Mouse (Mus musculus): ENCODE data around the gene Zfp729a. TPM values are rescaled to one million over a fixed set of nuclear protein-coding genes. Genes with fewer than 3 reads are reported as not detected.
A peak's percentile ranks its signal among the peaks of the same experiment; 100 is the strongest.
"Not testable (repeated sequence)": the region's sequence is repeated elsewhere in the genome, so short reads cannot be mapped to it uniquely, and the experiment has no call there.

Zfp729a gene
- polyA plus RNA-seq (2014; fragmentation: Nextera tagmentation; extraction: Ambion mirVana): 2.7 and 3.7 TPM in 2 replicates

DNA sequence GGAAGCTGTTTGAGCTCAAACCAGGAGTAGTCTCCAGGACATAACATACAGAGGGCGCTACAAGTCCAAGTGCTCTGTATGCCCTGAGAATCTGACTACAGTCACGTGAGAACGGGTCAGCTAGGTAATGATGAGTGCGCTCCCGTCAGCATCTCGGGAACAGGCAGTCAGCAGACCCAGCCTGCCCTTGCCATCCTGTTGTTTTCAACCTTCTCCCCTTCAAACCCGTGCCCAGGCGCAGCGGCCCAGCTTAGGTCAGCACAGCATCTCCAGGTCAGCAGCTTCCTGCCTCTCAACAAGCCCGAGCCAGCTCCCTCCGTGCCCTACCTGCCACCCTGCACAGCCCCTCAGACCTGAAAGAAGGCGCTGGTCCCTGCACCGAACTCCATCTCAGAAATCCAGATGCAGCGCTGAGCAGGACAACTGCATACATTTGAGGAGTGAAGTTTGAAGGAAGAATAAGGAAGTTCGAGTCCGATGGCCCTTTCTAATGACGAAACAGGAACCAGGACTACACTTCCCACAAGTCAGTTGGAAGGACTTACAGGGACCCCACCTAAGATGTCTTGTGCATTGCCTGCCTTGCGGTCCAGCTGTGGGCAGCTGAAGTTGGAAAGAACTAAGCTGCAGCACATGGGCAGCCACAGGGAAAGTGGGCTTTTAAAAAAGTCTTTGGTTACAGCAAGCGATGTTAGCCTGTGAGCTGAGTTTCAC, at the start of gene Zfp729a, which contains the start of gene Gm49345:
Gene Zfp729a, minus strand, starts transcription at position 498 of the 714 bp plus-strand sequence.
Gene Gm49345, minus strand, starts transcription at position 476 of the 714 bp plus-strand sequence.
- H3K27me3 ChIP-seq (ENCODE audit: control insufficient read depth, insufficient read depth, low read length): no peaks in the 10 kb centered on the region
- H3K4me2 ChIP-seq (ENCODE audit: low read depth, severe bottlenecking): peak within 1 kb of the TSS; percentile 45
- ATAC-seq (ENCODE audit: insufficient number of reproducible peaks, low FRiP score, low TSS enrichment, low read depth) (peak; percentile 98), DNase-seq (ENCODE audit: low spot score) (peak; percentile 81)
- no peak within 1 kb of the TSS for H3K27ac ChIP-seq (replicated peaks; ENCODE audit: low read depth, low read length)
- peak within 1 kb of the TSS; percentile 77 for H3K4me3 ChIP-seq (ENCODE audit: low read depth, low read length)
- peak within 1 kb of the TSS; percentile 81 for H3K9ac ChIP-seq (ENCODE audit: low read length)
- H3K4me1 ChIP-seq (ENCODE audit: control insufficient read depth, insufficient read depth, low read length): no peaks in the 10 kb centered on the region
- no peaks in the 10 kb centered on the region for H3K9me3 ChIP-seq (ENCODE audit: control insufficient read depth, low read length)
- no peaks in the 10 kb centered on the region for H3K36me3 ChIP-seq (ENCODE audit: control insufficient read depth, insufficient read depth, low read length)
- under 1% methylated on average over 19 of the region's 19 CpGs for WGBS

DNA sequence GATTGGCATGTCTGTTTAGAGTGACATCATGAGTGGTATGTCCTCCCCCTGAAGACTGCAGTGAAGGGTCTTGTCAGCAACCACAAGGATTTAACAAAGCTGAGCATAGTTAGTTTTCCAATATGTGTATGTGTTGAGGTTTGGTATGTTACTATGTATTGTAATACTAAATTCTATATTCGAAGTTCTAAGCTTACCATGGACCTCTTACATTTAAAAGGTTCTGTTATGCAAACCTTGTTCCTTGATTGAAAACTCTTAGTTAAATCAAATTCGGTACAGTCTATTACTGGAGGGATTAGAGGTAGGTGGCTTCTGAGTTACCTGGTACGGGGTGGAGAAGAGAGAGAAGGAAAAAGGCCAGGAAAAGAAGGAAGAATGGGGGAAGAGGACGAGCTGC, 49.4 kb upstream of the Zfp729a start, which contains the start of gene Zfp738:
Gene Zfp738, minus strand, starts transcription at position 101 of the 400 bp plus-strand sequence.
- WGBS: 82% methylated on average over 4 of the region's 4 CpGs
- Histone ChIP-seq H3K9ac (ENCODE audit: low read length) (no peak within 1 kb of the TSS), H3K4me3 (ENCODE audit: low read depth, low read length) (no peak within 1 kb of the TSS), H3K9me3 (ENCODE audit: control insufficient read depth, low read length) (no peaks in the 10 kb centered on the region), H3K4me2 (ENCODE audit: low read depth, severe bottlenecking) (no peak within 1 kb of the TSS), H3K4me1 (ENCODE audit: control insufficient read depth, insufficient read depth, low read length) (no peaks in the 10 kb centered on the region), H3K36me3 (ENCODE audit: control insufficient read depth, insufficient read depth, low read length) (no peaks in the 10 kb centered on the region), H3K27ac (replicated peaks; ENCODE audit: low read depth, low read length) (no peak within 1 kb of the TSS), H3K27me3 (ENCODE audit: control insufficient read depth, insufficient read depth, low read length) (no peaks in the 10 kb centered on the region)
- DNase-seq (ENCODE audit: low spot score): no peak
- ATAC-seq (ENCODE audit: insufficient number of reproducible peaks, low FRiP score, low TSS enrichment, low read depth): no peak

DNA sequence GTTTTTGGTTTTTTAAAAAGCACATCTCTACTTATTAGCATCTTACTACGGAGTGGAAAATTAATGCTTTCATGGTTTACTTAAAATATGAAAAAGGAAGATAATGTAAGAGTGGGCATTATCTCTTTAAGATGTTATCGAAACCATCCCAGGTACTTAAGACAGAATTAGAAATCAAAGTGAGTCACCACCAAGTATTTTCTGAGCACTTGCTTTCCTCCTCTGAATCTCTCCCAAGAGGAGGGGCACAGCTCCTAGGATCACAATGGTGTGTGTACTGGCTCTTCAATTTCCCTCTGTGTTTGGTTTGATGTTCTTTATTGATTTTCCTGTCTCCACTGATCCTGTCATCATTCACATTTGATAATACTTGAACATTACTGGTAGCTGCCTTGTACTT, 46.2 kb upstream of the Zfp729a start:
- H3K4me2 ChIP-seq (ENCODE audit: low read depth, severe bottlenecking); H3K36me3 ChIP-seq (ENCODE audit: control insufficient read depth, insufficient read depth, low read length); H3K9me3 ChIP-seq (ENCODE audit: control insufficient read depth, low read length); H3K9ac ChIP-seq (ENCODE audit: low read length); H3K27me3 ChIP-seq (ENCODE audit: control insufficient read depth, insufficient read depth, low read length); ATAC-seq (ENCODE audit: insufficient number of reproducible peaks, low FRiP score, low TSS enrichment, low read depth); H3K4me1 ChIP-seq (ENCODE audit: control insufficient read depth, insufficient read depth, low read length); H3K27ac ChIP-seq (replicated peaks; ENCODE audit: low read depth, low read length); H3K4me3 ChIP-seq (ENCODE audit: low read depth, low read length); DNase-seq (ENCODE audit: low spot score): not testable (repeated sequence)
- 83% methylated on average over 2 of the region's 2 CpGs for WGBS

DNA sequence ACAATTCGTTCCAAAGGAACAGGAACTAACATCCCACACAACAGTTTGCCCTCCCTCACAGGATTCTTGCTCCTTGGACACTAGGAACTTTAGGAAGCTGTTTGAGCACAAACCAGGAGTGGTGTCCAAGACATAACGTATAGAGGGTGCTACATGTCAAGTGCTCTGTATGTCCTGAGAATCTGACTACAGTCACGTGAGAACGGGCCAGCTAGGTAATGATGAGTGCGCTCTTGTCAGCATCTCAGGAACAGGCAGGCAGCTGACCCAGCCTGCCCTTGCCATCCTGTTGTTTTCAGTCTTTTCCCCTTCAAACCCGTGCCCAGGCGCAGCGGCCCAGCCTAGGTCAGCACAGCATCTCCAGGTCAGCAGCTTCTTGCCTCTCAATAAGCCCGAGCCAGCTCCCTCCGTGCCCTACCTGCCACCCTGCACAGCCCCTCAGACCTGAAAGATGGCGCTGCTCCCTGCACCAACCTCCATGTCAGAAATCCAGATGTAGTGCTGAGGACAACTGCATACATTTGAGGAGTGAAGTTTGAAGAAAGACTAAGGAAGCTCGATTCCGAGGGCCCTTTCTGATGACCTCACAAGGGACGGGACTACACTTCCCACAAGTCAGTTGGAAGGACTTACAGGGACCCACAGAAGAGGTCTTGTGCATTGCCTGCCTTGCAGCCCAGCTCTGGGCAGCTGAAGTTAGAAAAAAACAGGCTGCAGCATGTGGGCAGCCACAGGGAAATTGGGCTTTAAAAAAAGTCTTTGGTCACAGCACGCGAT, 45.6 kb upstream of the Zfp729a start:
- H3K4me3 ChIP-seq (ENCODE audit: low read depth, low read length): peak overlapping the region; percentile 67
- not testable (repeated sequence) for H3K4me1 ChIP-seq (ENCODE audit: control insufficient read depth, insufficient read depth, low read length); H3K36me3 ChIP-seq (ENCODE audit: control insufficient read depth, insufficient read depth, low read length); H3K27me3 ChIP-seq (ENCODE audit: control insufficient read depth, insufficient read depth, low read length); H3K9me3 ChIP-seq (ENCODE audit: control insufficient read depth, low read length); H3K27ac ChIP-seq (replicated peaks; ENCODE audit: low read depth, low read length)
- DNase-seq (ENCODE audit: low spot score) (peak; percentile 82), ATAC-seq (ENCODE audit: insufficient number of reproducible peaks, low FRiP score, low TSS enrichment, low read depth) (peak; percentile 100)
- peak overlapping the region; percentile 72 for H3K9ac ChIP-seq (ENCODE audit: low read length)
- 14% methylated on average over 16 of the region's 16 CpGs for WGBS
- H3K4me2 ChIP-seq (ENCODE audit: low read depth, severe bottlenecking): peak overlapping the region; percentile 58

DNA sequence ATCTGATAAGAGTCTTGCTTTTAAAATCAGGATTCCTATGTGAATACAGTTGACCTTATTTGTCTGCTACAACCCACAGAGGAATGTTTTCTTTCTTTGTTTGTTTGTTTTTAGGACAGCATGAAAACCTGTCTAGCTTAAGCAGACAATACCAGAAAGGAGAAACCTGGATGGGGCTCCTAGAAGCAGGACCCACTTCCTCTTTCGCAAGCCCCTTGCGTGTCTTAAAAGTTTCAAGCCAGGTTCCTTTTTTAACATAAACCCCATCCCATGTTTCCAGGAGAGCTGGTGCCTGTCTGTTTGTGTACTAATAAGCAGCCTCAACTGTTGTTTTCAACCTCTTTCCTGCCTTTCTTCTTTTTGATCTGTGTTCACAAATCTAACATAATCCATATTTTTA, 37.3 kb upstream of the Zfp729a start:
- H3K4me1 ChIP-seq (ENCODE audit: control insufficient read depth, insufficient read depth, low read length): no peaks in the 10 kb centered on the region
- ATAC-seq (ENCODE audit: insufficient number of reproducible peaks, low FRiP score, low TSS enrichment, low read depth) (no peak), DNase-seq (ENCODE audit: low spot score) (no peak)
- H3K4me2 ChIP-seq (ENCODE audit: low read depth, severe bottlenecking): no peak overlapping the region
- no peak overlapping the region for H3K4me3 ChIP-seq (ENCODE audit: low read depth, low read length)
- H3K9ac ChIP-seq (ENCODE audit: low read length): no peak overlapping the region
- H3K27ac ChIP-seq (replicated peaks; ENCODE audit: low read depth, low read length): no peak overlapping the region
- no peaks in the 10 kb centered on the region for H3K27me3 ChIP-seq (ENCODE audit: control insufficient read depth, insufficient read depth, low read length)
- WGBS: 92% methylated on average over 2 of the region's 2 CpGs
- no peaks in the 10 kb centered on the region for H3K9me3 ChIP-seq (ENCODE audit: control insufficient read depth, low read length)
- no peaks in the 10 kb centered on the region for H3K36me3 ChIP-seq (ENCODE audit: control insufficient read depth, insufficient read depth, low read length)

DNA sequence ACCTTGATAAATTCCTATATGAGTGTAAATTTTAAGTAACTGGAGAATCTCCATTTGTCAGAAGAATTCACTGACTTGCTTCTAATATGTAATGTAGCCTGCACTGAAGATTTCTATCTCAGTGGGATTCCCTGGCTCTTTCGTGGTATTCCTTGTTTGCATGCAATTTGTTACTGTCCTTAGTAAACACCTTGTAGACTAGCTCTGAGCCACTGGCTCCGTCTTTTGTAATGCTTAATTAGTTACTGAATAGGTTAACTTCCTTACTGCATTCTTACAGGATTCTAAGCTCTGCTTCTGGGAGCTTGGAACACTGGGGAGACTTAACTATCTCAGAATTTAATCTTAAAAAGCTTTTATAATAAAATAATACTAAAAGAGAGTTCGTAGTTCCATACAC, 14.9 kb upstream of the Zfp729a start:
- Histone ChIP-seq H3K9me3 (ENCODE audit: control insufficient read depth, low read length) (no peaks in the 10 kb centered on the region), H3K4me1 (ENCODE audit: control insufficient read depth, insufficient read depth, low read length) (no peaks in the 10 kb centered on the region), H3K27ac (replicated peaks; ENCODE audit: low read depth, low read length) (no peak overlapping the region), H3K4me2 (ENCODE audit: low read depth, severe bottlenecking) (no peak overlapping the region), H3K27me3 (ENCODE audit: control insufficient read depth, insufficient read depth, low read length) (no peaks in the 10 kb centered on the region), H3K4me3 (ENCODE audit: low read depth, low read length) (no peak overlapping the region), H3K9ac (ENCODE audit: low read length) (no peak overlapping the region), H3K36me3 (ENCODE audit: control insufficient read depth, insufficient read depth, low read length) (no peaks in the 10 kb centered on the region)
- no peak for ATAC-seq (ENCODE audit: insufficient number of reproducible peaks, low FRiP score, low TSS enrichment, low read depth)
- 58% methylated on average over 3 of the region's 3 CpGs for WGBS
- no peak for DNase-seq (ENCODE audit: low spot score)

DNA sequence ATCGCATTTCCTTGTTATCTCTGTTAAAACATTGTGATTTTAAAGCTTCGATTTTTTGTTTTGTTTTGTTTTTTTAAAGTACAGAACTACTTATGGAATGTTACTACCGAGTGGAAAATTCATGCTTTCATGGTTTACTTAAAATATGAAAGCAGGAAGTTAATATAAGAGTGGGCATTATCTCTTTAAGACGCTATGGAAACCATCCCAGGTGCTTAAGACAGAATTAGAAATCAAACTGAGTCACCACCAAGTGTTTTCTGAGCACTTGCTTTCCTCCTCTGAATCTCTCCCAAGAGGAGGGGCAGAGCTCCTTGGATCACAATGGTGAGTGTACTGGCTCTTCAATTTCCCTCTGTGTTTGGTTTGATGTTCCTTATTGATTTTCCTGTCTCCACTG, 27.5 kb downstream of the Zfp729a start:
- Histone ChIP-seq H3K27me3 (ENCODE audit: control insufficient read depth, insufficient read depth, low read length) (no peaks in the 10 kb centered on the region), H3K4me2 (ENCODE audit: low read depth, severe bottlenecking) (no peak overlapping the region), H3K4me3 (ENCODE audit: low read depth, low read length) (no peak overlapping the region; the same call in 1 of the 2 replicates), H3K4me1 (ENCODE audit: control insufficient read depth, insufficient read depth, low read length) (no peaks in the 10 kb centered on the region), H3K27ac (replicated peaks; ENCODE audit: low read depth, low read length) (no peak overlapping the region), H3K9me3 (ENCODE audit: control insufficient read depth, low read length) (no peaks in the 10 kb centered on the region), H3K9ac (ENCODE audit: low read length) (no peak overlapping the region), H3K36me3 (ENCODE audit: control insufficient read depth, insufficient read depth, low read length) (no peaks in the 10 kb centered on the region)
- ATAC-seq (ENCODE audit: insufficient number of reproducible peaks, low FRiP score, low TSS enrichment, low read depth) (no peak), DNase-seq (ENCODE audit: low spot score) (no peak)
- 90% methylated on average over 4 of the region's 4 CpGs for WGBS

DNA sequence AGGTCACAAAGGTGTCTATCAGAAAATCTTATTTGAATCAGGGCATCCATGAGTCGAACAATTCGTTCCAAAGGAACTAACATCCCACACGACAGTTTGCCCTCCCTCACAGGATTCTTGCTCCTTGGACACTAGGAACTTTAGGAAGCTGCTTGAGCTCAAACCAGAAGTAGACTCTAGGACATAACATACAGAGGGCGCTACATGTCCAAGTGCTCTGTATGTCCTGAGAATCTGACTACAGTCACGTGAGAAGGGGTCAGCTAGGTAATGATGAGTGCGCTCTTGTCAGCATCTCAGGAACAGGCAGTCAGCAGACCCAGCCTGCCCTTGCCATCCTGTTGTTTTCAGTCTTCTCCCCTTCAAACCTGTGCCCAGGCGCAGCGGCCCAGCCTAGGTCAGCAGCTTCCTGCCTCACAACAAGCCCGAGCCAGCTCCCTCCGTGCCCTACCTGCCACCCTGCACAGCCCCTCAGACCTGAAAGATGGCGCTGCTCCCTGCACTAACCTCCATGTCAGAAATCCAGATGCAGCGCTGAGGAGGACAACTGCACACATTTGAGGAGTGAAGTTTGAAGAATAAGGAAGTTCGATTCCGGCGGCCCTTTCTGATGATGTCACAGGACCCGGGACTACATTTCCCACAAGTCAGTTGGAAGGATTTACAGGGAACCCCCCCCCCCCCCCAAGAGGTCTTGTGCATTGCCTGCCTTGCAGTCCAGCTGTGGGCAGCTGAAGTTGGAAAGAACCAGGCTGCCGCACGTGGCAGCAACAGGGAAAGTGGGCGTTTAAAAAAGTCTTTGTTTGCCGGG, 28.3 kb downstream of the Zfp729a start, which contains the start of gene Zfp729b:
Gene Zfp729b, minus strand, starts transcription at position 642 of the 811 bp plus-strand sequence.
- Histone ChIP-seq H3K4me3 (ENCODE audit: low read depth, low read length) (peak within 1 kb of the TSS; percentile 65), H3K27me3 (ENCODE audit: control insufficient read depth, insufficient read depth, low read length) (no peaks in the 10 kb centered on the region), H3K4me2 (ENCODE audit: low read depth, severe bottlenecking) (peak within 1 kb of the TSS; percentile 47), H3K9me3 (ENCODE audit: control insufficient read depth, low read length) (no peaks in the 10 kb centered on the region), H3K9ac (ENCODE audit: low read length) (peak within 1 kb of the TSS; percentile 72), H3K4me1 (ENCODE audit: control insufficient read depth, insufficient read depth, low read length) (no peaks in the 10 kb centered on the region), H3K36me3 (ENCODE audit: control insufficient read depth, insufficient read depth, low read length) (no peaks in the 10 kb centered on the region), H3K27ac (replicated peaks; ENCODE audit: low read depth, low read length) (no peak within 1 kb of the TSS; the same call in 1 of the 2 replicates)
- DNase-seq (ENCODE audit: low spot score) (peak; percentile 90), ATAC-seq (ENCODE audit: insufficient number of reproducible peaks, low FRiP score, low TSS enrichment, low read depth) (peak; percentile 97)
- 5% methylated on average over 20 of the region's 20 CpGs for WGBS

Data from limb, embryonic 11.5 days (tissue).